ENCODE assay signal across 9 mouse cellular contexts in genomic region chr16:29198461-29198860, GRCm38 (mm10). TPM values are rescaled to one million over a fixed set of nuclear protein-coding genes. Genes with fewer than 3 reads are reported as not detected.
DNase-seq lines count a peak whose midpoint lies in the region; ATAC-seq and TF ChIP-seq lines count a peak whose summit lies in the region.
"Had no signal": no experiment of that assay in that cellular context is flagged by ENCODE, and none has a peak within 500 bp of the region (broad histone marks: within the 10 kb centered on the region; RNA-seq: fewer than 3 reads in every experiment).

No protein-coding gene starts in this region.

- no peak overlapping the region for H3K4me3 ChIP-seq in midbrain, embryonic 14.5 days (replicated peaks; ENCODE audit: low read depth, low read length)
- H3K4me3 ChIP-seq in cerebellum, adult 2 months (replicated peaks; ENCODE audit: insufficient read depth, low read depth, low read length): no peak overlapping the region

- DNase-seq in frontal cortex, postnatal 25 days (ENCODE audit: low spot score in 2 of 2): no peak
- peak; percentile 60 for DNase-seq in urinary bladder, postnatal 14 days (ENCODE audit: low spot score)
- DNase-seq in urinary bladder, adult 2 months (ENCODE audit: low spot score): no peak
- peak; percentile 50 to 64 for DNase-seq in left cerebral cortex, postnatal 36 days (ENCODE audit: low spot score in 2 of 2)
- no peak for DNase-seq in spleen, adult 18-20 months
- DNase-seq in midbrain, embryonic 14.5 days: no peak
- no peak for DNase-seq in cerebellum, adult 2 months

- intact Hi-C loops in left cerebral cortex, postnatal 36 days (cut with DNase I): no loop called here

- 16% methylated on average over 5 of the region's 5 CpGs for WGBS in midbrain, embryonic 14.5 days
- WGBS in cerebellum, adult 2 months: 55% methylated on average over 5 of the region's 5 CpGs

- H3K4me2 ChIP-seq in midbrain, embryonic 14.5 days (ENCODE audit: low read length): no peak overlapping the region

- no peak overlapping the region for H3K27ac ChIP-seq in midbrain, embryonic 14.5 days (replicated peaks; ENCODE audit: low read depth, low read length)
- no peak overlapping the region for H3K27ac ChIP-seq in cerebellum, adult 2 months (ENCODE audit: insufficient read depth, low read length)

- TF ChIP-seq CTCF in cerebellum, adult 2 months (IDR thresholded peaks at IDR 0.05; ENCODE audit: borderline replicate concordance, insufficient read depth, low read depth, low read length): no peak

- H3K27me3 ChIP-seq in midbrain, embryonic 14.5 days (ENCODE audit: control insufficient read depth, insufficient read depth, low read length): no peaks in the 10 kb centered on the region
- H3K27me3 ChIP-seq in cerebellum, adult 2 months (ENCODE audit: control insufficient read depth, insufficient read depth, low read length): no peaks in the 10 kb centered on the region

- H3K9me3 ChIP-seq in midbrain, embryonic 14.5 days (ENCODE audit: control insufficient read depth, low read length): no peaks in the 10 kb centered on the region

- H3K9ac ChIP-seq in midbrain, embryonic 14.5 days (replicated peaks; ENCODE audit: low read length): no peak overlapping the region

- H3K36me3 ChIP-seq in midbrain, embryonic 14.5 days (ENCODE audit: control insufficient read depth, insufficient read depth, low read length): no peaks in the 10 kb centered on the region

- no peaks in the 10 kb centered on the region for H3K4me1 ChIP-seq in midbrain, embryonic 14.5 days (ENCODE audit: control insufficient read depth, insufficient read depth, low read length)
- peaks cover 13% of the 10 kb centered on the region; the same call in 1 of the 2 replicates for H3K4me1 ChIP-seq in cerebellum, adult 2 months (ENCODE audit: control insufficient read depth, insufficient read depth, low read length)

- TF ChIP-seq POLR2A in cerebellum, adult 2 months (IDR thresholded peaks at IDR 0.05; ENCODE audit: borderline replicate concordance, insufficient read depth, low read length): no peak

- ATAC-seq in frontal cortex, adult (ENCODE audit: low TSS enrichment): peak; percentile 98
- no peak for ATAC-seq in midbrain, embryonic 14.5 days (ENCODE audit: low FRiP score, low TSS enrichment)

RNA-seq across cellular contexts. Expression of gene Hrasls, which starts 11.0 kb away (rescaled TPM):
- polyA plus RNA-seq in urinary bladder, adult 2 months (2012; rRNA removed): 10.8 and 11.8 TPM in 2 replicates
- 10 to 100 TPM; 29.3 to 32.5 TPM for total RNA-seq in left cerebral cortex, postnatal 36 days (2021)
- polyA plus RNA-seq in midbrain, embryonic 14.5 days (2014; fragmentation: Nextera tagmentation; extraction: Ambion mirVana): 2.5 and 2.8 TPM in 2 replicates
- 13.3 and 15.1 TPM in 2 replicates for polyA plus RNA-seq in cerebellum, adult 2 months (2012; rRNA removed)
- polyA plus RNA-seq: liver, adult 2 months had no signal

Comparison
In these comparisons a context has a peak if more than half of its experiments do, and no peak if none do; other contexts are left out.
1. DNase-seq: peak in urinary bladder, postnatal 14 days (single experiment) and left cerebral cortex, postnatal 36 days (2 of 2); none in frontal cortex, postnatal 25 days (0 of 2), urinary bladder, adult 2 months (single experiment), spleen, adult 18-20 months (0 of 2), midbrain, embryonic 14.5 days (single experiment) and cerebellum, adult 2 months (0 of 2).